Mouse (Mus musculus): ENCODE data around the gene Ndufb7. TPM values are rescaled to one million over a fixed set of nuclear protein-coding genes. Genes with fewer than 3 reads are reported as not detected.

Ndufb7 gene
- polyA plus RNA-seq, 1 experiment: 683 TPM

- H3K27me3 ChIP-seq (ENCODE audit: control insufficient read depth, insufficient read depth, low read length): no peaks in the 10 kb centered on the region
- 73% methylated on average over 4 of the region's 4 CpGs for WGBS
- H3K4me1 ChIP-seq (ENCODE audit: control insufficient read depth, insufficient read depth, insufficient read length, low read length): peaks cover 5% of the 10 kb centered on the region
- H3K36me3 ChIP-seq (ENCODE audit: control insufficient read depth, insufficient read depth, low read length): peaks cover 9% of the 10 kb centered on the region
- no peak for TF ChIP-seq POLR2A (IDR thresholded peaks at IDR 0.05; ENCODE audit: low read depth, low read length)
- no peak for TF ChIP-seq CTCF (IDR thresholded peaks at IDR 0.05; ENCODE audit: extremely low read depth, insufficient read length, insufficient replicate concordance, low read depth, low read length)
- no peak overlapping the region for H3K4me3 ChIP-seq (ENCODE audit: low read depth, low read length)
- no peak overlapping the region for H3K27ac ChIP-seq (ENCODE audit: insufficient read depth, low read depth, low read length)
These were observed 10.4 kb downstream of the Ndufb7 start for GRCm38 (mm10) chr8:83576921-83577320.

DNA sequence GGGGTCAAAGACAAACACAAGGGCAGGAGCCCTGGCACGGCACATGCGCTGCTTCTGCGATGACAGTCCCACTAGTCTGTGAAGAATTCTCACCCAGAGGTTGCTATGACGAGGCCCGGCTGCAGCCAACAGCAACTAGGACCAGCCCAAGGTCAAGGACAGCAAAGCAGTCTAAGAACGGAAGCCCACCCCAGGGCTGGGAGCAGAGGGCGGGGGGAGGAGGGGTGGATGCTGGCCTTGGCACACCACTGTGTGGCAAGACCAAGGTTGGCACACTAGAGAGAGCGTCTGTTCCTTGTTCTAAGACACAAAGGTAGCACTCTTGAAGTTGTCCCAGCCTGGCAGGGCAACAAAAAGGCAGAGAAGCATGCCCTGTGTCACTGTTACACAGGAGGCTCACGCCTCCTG, 10.9 kb downstream of the Ndufb7 start:
- Histone ChIP-seq H3K4me1 (ENCODE audit: control insufficient read depth, insufficient read depth, insufficient read length, low read length) (peaks cover 5% of the 10 kb centered on the region), H3K36me3 (ENCODE audit: control insufficient read depth, insufficient read depth, low read length) (peaks cover 4% of the 10 kb centered on the region), H3K4me3 (ENCODE audit: low read depth, low read length) (no peak overlapping the region), H3K27me3 (ENCODE audit: control insufficient read depth, insufficient read depth, low read length) (no peaks in the 10 kb centered on the region), H3K27ac (ENCODE audit: insufficient read depth, low read depth, low read length) (no peak overlapping the region)
- 71% methylated on average over 9 of the region's 9 CpGs for WGBS
- no peak for TF ChIP-seq POLR2A (IDR thresholded peaks at IDR 0.05; ENCODE audit: low read depth, low read length)
- TF ChIP-seq CTCF (IDR thresholded peaks at IDR 0.05; ENCODE audit: extremely low read depth, insufficient read length, insufficient replicate concordance, low read depth, low read length): no peak

GRCm38 (mm10) chr8:83578131-83579055, 11.9 kb downstream of the Ndufb7 start:
- Histone ChIP-seq H3K27me3 (ENCODE audit: control insufficient read depth, insufficient read depth, low read length) (no peaks in the 10 kb centered on the region), H3K27ac (ENCODE audit: insufficient read depth, low read depth, low read length) (no peak overlapping the region), H3K36me3 (ENCODE audit: control insufficient read depth, insufficient read depth, low read length) (no peaks in the 10 kb centered on the region), H3K4me1 (ENCODE audit: control insufficient read depth, insufficient read depth, insufficient read length, low read length) (peaks cover 5% of the 10 kb centered on the region), H3K4me3 (ENCODE audit: low read depth, low read length) (no peak overlapping the region)
- 75% methylated on average over 17 of the region's 17 CpGs for WGBS
- TF ChIP-seq POLR2A (IDR thresholded peaks at IDR 0.05; ENCODE audit: low read depth, low read length) (no peak), CTCF (IDR thresholded peaks at IDR 0.05; ENCODE audit: extremely low read depth, insufficient read length, insufficient replicate concordance, low read depth, low read length) (no peak)

DNA sequence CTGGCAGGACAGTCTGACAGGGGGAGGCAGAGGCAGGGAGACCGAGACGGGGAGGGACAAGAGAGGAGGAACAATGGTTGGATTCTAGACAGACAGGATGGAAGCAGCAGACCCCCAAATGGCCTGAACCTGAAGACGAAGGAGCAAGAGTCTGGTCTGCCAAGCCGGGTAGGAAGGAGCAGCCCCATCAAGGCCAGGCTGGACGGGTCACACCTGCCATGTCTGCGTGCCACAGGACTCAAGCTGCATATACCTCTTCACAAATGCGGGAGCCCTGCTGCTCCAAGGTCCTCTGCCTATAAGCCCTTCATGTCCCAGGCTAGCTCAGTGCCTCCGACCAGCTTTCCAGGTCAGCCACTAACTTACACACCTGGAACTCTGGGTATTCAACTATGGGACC, 13.2 kb downstream of the Ndufb7 start:
- Histone ChIP-seq H3K36me3 (ENCODE audit: control insufficient read depth, insufficient read depth, low read length) (no peaks in the 10 kb centered on the region), H3K4me3 (ENCODE audit: low read depth, low read length) (no peak overlapping the region), H3K27ac (ENCODE audit: insufficient read depth, low read depth, low read length) (no peak overlapping the region), H3K27me3 (ENCODE audit: control insufficient read depth, insufficient read depth, low read length) (no peaks in the 10 kb centered on the region), H3K4me1 (ENCODE audit: control insufficient read depth, insufficient read depth, insufficient read length, low read length) (peaks cover 3% of the 10 kb centered on the region; the same call in 1 of the 2 replicates)
- TF ChIP-seq POLR2A (IDR thresholded peaks at IDR 0.05; ENCODE audit: low read depth, low read length): no peak
- TF ChIP-seq CTCF (IDR thresholded peaks at IDR 0.05; ENCODE audit: extremely low read depth, insufficient read length, insufficient replicate concordance, low read depth, low read length): no peak
- 91% methylated on average over 8 of the region's 8 CpGs for WGBS

DNA sequence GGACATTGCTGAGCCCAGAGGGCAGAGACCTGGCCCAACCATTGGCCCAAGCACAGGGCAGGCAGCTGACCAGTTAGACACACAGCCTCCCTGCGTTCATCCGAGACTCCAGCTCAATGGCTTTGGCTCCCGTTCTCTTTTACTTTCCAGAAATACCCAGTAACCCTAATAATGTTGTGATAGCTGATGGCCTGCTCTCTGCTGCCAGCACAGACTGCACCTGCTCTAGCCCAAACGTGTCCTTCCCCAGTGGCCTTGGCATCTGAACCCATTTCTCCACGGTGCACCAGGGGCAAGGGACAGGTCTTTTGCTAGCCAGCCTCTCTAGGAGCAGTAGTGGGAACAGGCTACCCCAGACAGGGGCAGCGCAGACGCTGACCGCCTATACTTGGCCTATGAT, 14.4 kb downstream of the Ndufb7 start:
- Histone ChIP-seq H3K27ac (ENCODE audit: insufficient read depth, low read depth, low read length) (no peak overlapping the region), H3K4me1 (ENCODE audit: control insufficient read depth, insufficient read depth, insufficient read length, low read length) (peaks cover 11% of the 10 kb centered on the region), H3K27me3 (ENCODE audit: control insufficient read depth, insufficient read depth, low read length) (no peaks in the 10 kb centered on the region), H3K36me3 (ENCODE audit: control insufficient read depth, insufficient read depth, low read length) (no peaks in the 10 kb centered on the region), H3K4me3 (ENCODE audit: low read depth, low read length) (no peak overlapping the region)
- WGBS: 73% methylated on average over 8 of the region's 8 CpGs
- TF ChIP-seq CTCF (IDR thresholded peaks at IDR 0.05; ENCODE audit: extremely low read depth, insufficient read length, insufficient replicate concordance, low read depth, low read length) (no peak), POLR2A (IDR thresholded peaks at IDR 0.05; ENCODE audit: low read depth, low read length) (no peak)

DNA sequence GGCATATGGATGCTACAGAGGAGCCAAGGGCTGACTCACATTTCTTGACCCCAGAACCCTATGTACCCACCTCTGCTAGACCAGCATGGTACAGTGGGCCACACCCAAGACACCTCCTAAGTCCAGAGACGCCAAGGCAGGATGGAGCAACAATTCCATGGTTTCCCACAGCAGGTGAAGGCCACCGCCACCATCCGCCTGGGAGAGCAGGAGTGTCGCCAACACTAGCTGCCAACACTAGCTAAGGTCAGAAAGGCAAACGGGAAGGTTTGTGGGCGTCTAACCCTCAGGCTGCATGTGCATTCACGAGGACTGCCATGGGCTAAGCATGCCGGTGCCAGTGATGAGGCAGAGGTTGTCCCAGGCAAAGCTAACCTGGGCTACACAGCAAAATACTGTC, 15.8 kb downstream of the Ndufb7 start:
- 75% methylated on average over 8 of the region's 8 CpGs for WGBS
- Histone ChIP-seq H3K4me1 (ENCODE audit: control insufficient read depth, insufficient read depth, insufficient read length, low read length) (peaks cover 12% of the 10 kb centered on the region), H3K4me3 (ENCODE audit: low read depth, low read length) (no peak overlapping the region), H3K27ac (ENCODE audit: insufficient read depth, low read depth, low read length) (no peak overlapping the region), H3K27me3 (ENCODE audit: control insufficient read depth, insufficient read depth, low read length) (no peaks in the 10 kb centered on the region), H3K36me3 (ENCODE audit: control insufficient read depth, insufficient read depth, low read length) (no peaks in the 10 kb centered on the region)
- no peak for TF ChIP-seq POLR2A (IDR thresholded peaks at IDR 0.05; ENCODE audit: low read depth, low read length)
- TF ChIP-seq CTCF (IDR thresholded peaks at IDR 0.05; ENCODE audit: extremely low read depth, insufficient read length, insufficient replicate concordance, low read depth, low read length): no peak

- WGBS: 85% methylated on average over 15 of the region's 15 CpGs
These were observed 16.8 kb downstream of the Ndufb7 start for GRCm38 (mm10) chr8:83583236-83583635.

More at GRCm38 (mm10) chr8:83583236-83583635, 16.8 kb downstream of the Ndufb7 start:
- no peak overlapping the region for H3K27ac ChIP-seq (ENCODE audit: insufficient read depth, low read depth, low read length)
- no peaks in the 10 kb centered on the region for H3K27me3 ChIP-seq (ENCODE audit: control insufficient read depth, insufficient read depth, low read length)
- TF ChIP-seq CTCF (IDR thresholded peaks at IDR 0.05; ENCODE audit: extremely low read depth, insufficient read length, insufficient replicate concordance, low read depth, low read length) (no peak), POLR2A (IDR thresholded peaks at IDR 0.05; ENCODE audit: low read depth, low read length) (no peak)
- peaks cover 12% of the 10 kb centered on the region for H3K4me1 ChIP-seq (ENCODE audit: control insufficient read depth, insufficient read depth, insufficient read length, low read length)
- no peak overlapping the region for H3K4me3 ChIP-seq (ENCODE audit: low read depth, low read length)
- no peaks in the 10 kb centered on the region for H3K36me3 ChIP-seq (ENCODE audit: control insufficient read depth, insufficient read depth, low read length)
